Mouse (Mus musculus) gastrocnemius, adult 18-20 months (tissue): ENCODE results near the gene Dnmt3a. TPM values are rescaled to one million over a fixed set of nuclear protein-coding genes. Genes with fewer than 3 reads are reported as not detected.
"Not testable (repeated sequence)": the region's sequence is repeated elsewhere in the genome, so short reads cannot be mapped to it uniquely, and the experiment has no call there.

ENCODE experiments used
- DNase-seq: peaks from one replicate; pipeline ENCODE4 v3.0.0; 2021; ENCODE audit warnings: low spot score
- total RNA-seq, 2 experiments: library from RNA; stranded (reverse); gene quantifications; 2 replicates each; pipeline ENCODE4 v1.2.3; 2021

Dnmt3a gene
- total RNA-seq, 2 experiments from 2014 or later: 54.6 to 62.0 TPM

DNA sequence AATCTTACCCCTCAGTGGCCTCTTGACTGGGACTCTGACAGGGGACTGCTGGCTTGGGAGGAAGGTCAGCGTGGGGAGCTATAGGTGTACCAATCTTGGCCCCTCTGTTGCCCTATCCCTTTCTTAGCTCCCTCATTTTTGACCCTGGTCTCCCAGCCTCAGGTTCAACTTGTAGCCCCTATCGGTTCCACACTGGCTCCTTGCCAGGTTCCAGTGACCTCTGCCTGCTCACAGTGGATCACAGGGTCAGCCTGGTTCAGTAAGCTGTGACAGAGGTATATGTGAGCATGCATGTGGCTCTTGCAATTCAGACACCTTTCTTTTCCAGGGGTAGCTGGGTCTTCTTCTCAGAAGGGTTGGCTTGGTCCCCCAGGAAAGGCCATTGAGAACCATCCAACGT, 110.0 kb downstream of the Dnmt3a start:
- DNase-seq: no peak

GRCm38 (mm10) chr12:3917668-3918341, 112.0 kb downstream of the Dnmt3a start:
- DNase-seq: no peak

GRCm38 (mm10) chr12:3918577-3918976, 112.8 kb downstream of the Dnmt3a start:
- no peak for DNase-seq

DNA sequence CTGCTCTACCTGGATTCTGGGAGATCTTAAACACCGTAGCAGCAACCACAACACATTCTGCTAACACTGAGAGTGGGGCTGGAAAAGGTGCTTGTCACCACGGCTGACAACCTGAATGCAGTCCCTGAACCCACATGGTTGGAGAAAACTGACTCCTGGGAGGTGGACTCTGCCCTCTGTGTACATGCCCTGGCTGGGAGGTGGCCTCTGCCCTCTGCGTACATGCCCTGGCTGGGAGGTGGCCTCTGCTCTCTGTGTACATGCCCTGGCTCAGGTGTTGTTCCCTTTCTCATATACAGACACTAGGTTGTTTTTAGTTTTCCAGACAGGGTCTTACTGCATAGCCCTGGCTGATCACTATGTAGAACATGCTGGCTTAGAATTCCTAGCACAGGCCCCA, 113.6 kb downstream of the Dnmt3a start:
- DNase-seq: no peak

- peak; percentile 49 for DNase-seq
These were observed 120.3 kb downstream of the Dnmt3a start for GRCm38 (mm10) chr12:3926127-3926526.

- DNase-seq: peak; percentile 50
These were observed 123.0 kb downstream of the Dnmt3a start for GRCm38 (mm10) chr12:3928841-3929240.

DNA sequence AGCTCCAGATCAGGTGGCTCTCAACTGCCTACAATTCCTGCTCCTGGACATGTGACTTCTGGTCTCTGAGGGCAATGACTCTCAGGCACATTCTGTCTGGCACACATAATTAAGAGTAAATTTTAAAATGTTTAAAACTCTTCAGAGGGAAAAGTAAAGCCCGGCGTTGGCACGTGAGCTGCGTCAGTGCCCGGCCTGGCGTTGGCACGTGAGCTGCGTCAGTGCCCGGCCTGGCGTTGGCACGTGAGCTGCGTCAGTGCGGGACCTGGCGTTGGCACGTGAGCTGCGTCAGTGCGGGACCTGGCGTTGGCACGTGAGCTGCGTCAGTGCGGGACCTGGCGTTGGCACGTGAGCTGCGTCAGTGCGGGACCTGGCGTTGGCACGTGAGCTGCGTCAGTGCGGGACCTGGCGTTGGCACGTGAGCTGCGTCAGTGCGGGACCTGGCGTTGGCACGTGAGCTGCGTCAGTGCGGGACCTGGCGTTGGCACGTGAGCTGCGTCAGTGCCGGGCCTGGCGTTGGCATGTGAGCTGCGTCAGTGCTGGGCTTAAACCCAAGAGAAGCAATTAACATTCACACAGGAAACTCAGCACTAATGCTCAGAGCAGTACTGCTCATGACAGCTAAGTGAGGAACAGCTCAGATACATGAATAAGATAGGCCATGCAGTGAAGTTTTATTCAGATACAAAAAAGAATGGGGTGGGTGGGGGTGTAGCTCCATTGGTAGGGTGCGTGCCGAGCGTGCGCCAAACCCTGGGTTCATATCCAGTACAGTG, 124.5 kb downstream of the Dnmt3a start:
- not testable (repeated sequence) for DNase-seq

DNA sequence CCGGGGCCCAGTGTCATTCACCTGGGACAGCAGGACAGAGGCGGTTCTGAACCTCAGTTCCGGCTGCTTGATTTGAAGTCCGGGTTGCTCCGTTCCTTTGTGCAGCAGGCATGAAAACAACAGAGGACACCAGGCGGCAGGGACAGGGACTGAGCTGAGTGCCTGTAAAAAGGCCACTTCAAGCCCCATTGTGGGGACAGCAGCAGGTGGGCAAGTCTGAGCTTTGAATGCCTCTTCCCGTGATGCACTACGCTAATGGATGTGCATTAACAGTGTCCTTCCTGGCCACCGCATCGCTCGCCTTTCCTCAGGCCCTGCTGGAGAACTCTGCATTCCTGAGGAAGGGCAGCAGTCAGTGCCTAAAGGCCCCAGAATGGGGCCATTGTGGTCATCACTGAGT, 136.2 kb downstream of the Dnmt3a start:
- no peak for DNase-seq

GRCm38 (mm10) chr12:3944454-3945073, 138.8 kb downstream of the Dnmt3a start:
- no peak for DNase-seq

GRCm38 (mm10) chr12:3947503-3947902, 141.7 kb downstream of the Dnmt3a start:
- DNase-seq: no peak

GRCm38 (mm10) chr12:3954651-3955050, 148.8 kb downstream of the Dnmt3a start, which contains the start of gene Pomc:
Gene Pomc, plus strand, starts transcription at chr12:3954951.
- no peak for DNase-seq

GRCm38 (mm10) chr12:3955371-3955770, 149.6 kb downstream of the Dnmt3a start:
- DNase-seq: no peak

- no peak for DNase-seq
These were observed 150.5 kb downstream of the Dnmt3a start for GRCm38 (mm10) chr12:3956351-3956750.

- DNase-seq: peak; percentile 87
These were observed 154.2 kb downstream of the Dnmt3a start for GRCm38 (mm10) chr12:3959791-3960543.

- DNase-seq: no peak
These were observed 154.7 kb downstream of the Dnmt3a start for GRCm38 (mm10) chr12:3960553-3960952.

Other genes starting within 250 kb of the Dnmt3a start
- gene Dtnb, start 233.6 kb upstream of the Dnmt3a start, total RNA-seq: 1 to 10 TPM; 1.4 to 5.6 TPM
- gene Pomc, start 148.9 kb downstream of the Dnmt3a start, total RNA-seq: not detected
- 1 to 10 TPM; 3.3 to 5.6 TPM for gene Efr3b, start 232.9 kb downstream of the Dnmt3a start, total RNA-seq